Mouse (Mus musculus) hindbrain, embryonic 10.5 days (tissue): ENCODE measurements around the gene Unc79. TPM values are rescaled to one million over a fixed set of nuclear protein-coding genes. Genes with fewer than 3 reads are reported as not detected.

Experiments used
- DNase-seq: peaks from one replicate; pipeline ENCODE4 v3.0.0-alpha.2; 2017; ENCODE audit warnings: low spot score
- H3K27ac ChIP-seq: fragments of 300-500 bp; sonication (generic); 2 replicates; pipeline ENCODE4 v1.5.1; 2016; ENCODE audit warnings: mild to moderate bottlenecking, moderate library complexity
- H3K27me3 ChIP-seq: fragments of 300-500 bp; sonication (generic); 2 replicates; pipeline ENCODE4 v1.6.1; 2016; ENCODE audit warnings: mild to moderate bottlenecking; ENCODE audit not compliant: poor library complexity, insufficient read depth, severe bottlenecking
- H3K36me3 ChIP-seq: fragments of 300-500 bp; sonication (generic); 2 replicates; pipeline ENCODE4 v1.6.1; 2016; ENCODE audit warnings: mild to moderate bottlenecking, moderate library complexity
- H3K4me1 ChIP-seq: fragments of 300-500 bp; sonication (generic); replicated peaks from 2 replicates; pipeline ENCODE4 v1.6.1; 2016; ENCODE audit warnings: mild to moderate bottlenecking
- H3K4me3 ChIP-seq: fragments of 300-500 bp; sonication (generic); 2 replicates; pipeline ENCODE4 v1.5.1; 2016; ENCODE audit warnings: mild to moderate bottlenecking, moderate library complexity
- H3K9me3 ChIP-seq: fragments of 300-500 bp; sonication (generic); 2 replicates; pipeline ENCODE4 v1.6.1; 2016; ENCODE audit warnings: mild to moderate bottlenecking, moderate library complexity
- WGBS: fragments of 180-500 bp; shearing (Covaris S2); methylation state at CpG from one replicate; pipeline ENCODE4 v1.1.7; 2016; 5-methylcytosine and 5-hydroxymethylcytosine counted together
- polyA plus RNA-seq: library from polyadenylated mRNA; unstranded; fragments of >200 nt; fragmentation: Nextera tagmentation; extraction: Ambion mirVana; gene quantifications from 2 replicates; pipeline ENCODE4 v1.2.1, GENCODE M21; 2016

The Unc79 gene
- polyA plus RNA-seq, 1 experiment from 2014 or later, result 1.6 TPM

DNA sequence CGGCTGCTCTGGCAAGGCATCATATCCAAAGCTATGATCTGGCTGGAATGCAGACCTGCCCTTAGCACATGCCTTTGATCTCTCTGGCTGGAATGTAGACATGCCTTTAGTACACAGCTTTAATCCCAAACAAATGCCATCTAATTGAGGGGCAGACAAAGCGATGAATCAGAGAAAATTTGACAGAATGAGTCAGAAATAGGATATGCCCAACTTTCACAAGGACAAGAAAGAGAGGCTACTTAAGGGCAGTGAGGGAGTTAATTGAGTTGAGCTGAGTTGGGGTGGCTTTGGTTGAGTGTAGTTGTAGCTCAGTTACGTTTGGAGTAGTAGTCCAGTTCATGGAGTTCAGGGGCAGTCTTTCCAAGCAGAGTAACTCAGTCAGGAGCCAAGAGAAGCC lies 12.4 kb downstream of the Unc79 start:
- Histone ChIP-seq H3K36me3 (no peaks in the 10 kb centered on the region), H3K9me3 (no peaks in the 10 kb centered on the region), H3K4me3 (no peak overlapping the region), H3K27ac (no peak overlapping the region), H3K4me1 (peaks cover 20% of the 10 kb centered on the region; the same call in 1 of the 2 replicates), H3K27me3 (peaks cover 33% of the 10 kb centered on the region; the same call in 1 of the 2 replicates)
- no peak for DNase-seq
- 77% methylated on average over 3 of the region's 3 CpGs for WGBS

DNA sequence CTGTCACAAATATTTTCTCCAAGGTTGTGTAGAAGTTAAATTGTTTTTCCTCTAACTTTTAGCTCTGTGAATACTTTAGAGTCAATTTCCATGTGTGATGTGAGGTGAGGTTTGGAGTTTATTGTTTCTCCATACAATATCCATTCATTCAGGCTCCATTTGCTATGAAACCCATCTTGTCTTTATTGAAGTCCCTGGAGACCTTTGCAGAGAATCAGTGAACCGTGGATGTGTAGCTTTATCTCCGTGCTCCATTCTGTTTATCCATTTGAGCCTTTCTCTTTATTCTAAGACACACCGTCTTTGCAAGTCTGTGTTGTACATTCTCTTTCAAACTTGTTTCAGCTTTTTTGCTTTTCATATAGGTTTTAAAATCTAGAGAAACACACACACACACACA lies 15.8 kb downstream of the Unc79 start:
- Histone ChIP-seq H3K4me3 (no peak overlapping the region), H3K27ac (no peak overlapping the region), H3K27me3 (peaks cover 41% of the 10 kb centered on the region; the same call in 1 of the 2 replicates), H3K4me1 (peaks cover 28% of the 10 kb centered on the region; the same call in 1 of the 2 replicates), H3K9me3 (no peaks in the 10 kb centered on the region), H3K36me3 (no peaks in the 10 kb centered on the region)
- WGBS, result 23% methylated on average over 3 of the region's 3 CpGs
- DNase-seq, result no peak

DNA sequence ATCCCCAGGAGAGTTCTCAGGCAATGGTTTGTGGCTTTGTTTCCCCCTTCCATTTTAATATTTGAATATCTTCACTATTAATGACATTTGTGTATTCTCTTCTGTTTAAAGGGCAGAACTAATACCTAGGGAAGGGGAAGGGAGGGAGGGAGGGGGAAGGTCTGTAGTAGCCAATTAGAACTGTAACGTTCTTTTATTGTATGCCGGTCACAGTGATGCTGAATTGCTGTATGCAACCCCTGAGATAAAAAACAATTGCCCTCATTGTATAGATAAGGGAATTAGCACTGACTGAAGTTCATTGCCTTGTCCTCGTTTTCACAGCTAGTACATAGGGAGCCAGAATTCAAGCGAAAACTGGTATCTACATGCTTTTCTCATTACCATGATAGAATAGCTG lies 31.9 kb downstream of the Unc79 start:
- H3K27me3 ChIP-seq, result no peaks in the 10 kb centered on the region
- H3K9me3 ChIP-seq, result no peaks in the 10 kb centered on the region
- no peak overlapping the region for H3K4me3 ChIP-seq
- no peak for DNase-seq
- WGBS, result 64% methylated on average over 4 of the region's 4 CpGs
- no peaks in the 10 kb centered on the region for H3K36me3 ChIP-seq
- H3K27ac ChIP-seq, result no peak overlapping the region
- H3K4me1 ChIP-seq, result no peaks in the 10 kb centered on the region

DNA sequence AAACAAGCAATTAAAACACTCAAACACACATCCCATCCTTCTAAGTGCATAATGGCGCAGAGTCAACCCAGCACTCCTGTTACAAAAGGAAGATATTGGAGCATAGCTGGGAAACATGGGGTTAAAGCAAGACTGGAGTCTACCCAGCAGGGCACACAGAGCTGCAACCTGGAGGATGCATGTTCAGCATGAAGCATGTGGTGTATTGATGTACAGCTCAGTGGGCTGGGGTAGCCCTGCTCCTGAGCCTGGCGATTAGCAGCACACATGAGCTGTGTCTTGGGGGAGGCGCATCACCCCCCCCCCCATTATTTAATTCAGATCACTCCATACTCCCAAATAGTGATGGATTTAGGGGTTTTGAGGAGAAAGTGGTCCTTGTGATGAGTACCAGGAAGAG lies 32.9 kb downstream of the Unc79 start:
- 90% methylated on average over 3 of the region's 3 CpGs for WGBS

DNA sequence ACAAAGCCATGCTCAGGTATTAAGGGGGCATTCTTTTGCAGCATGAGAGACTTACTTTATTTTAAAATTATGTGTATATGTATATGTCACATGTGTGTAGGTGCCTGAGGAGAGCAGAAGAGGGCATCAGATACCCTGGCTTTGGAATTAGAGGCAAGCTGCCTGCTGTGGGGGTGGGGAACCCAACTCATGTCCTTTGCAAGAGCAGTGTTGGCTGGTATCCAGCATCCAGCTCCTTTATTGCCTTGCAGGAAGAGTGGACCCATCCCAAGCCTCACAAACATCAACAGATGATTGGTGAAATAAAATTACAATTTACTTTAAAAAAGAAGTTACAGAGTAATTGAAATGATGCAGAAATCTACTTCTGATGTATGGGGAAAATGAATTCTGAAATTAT lies 36.7 kb downstream of the Unc79 start:
- Histone ChIP-seq H3K36me3 (no peaks in the 10 kb centered on the region), H3K27ac (no peak overlapping the region), H3K27me3 (no peaks in the 10 kb centered on the region), H3K4me1 (no peaks in the 10 kb centered on the region), H3K4me3 (no peak overlapping the region), H3K9me3 (no peaks in the 10 kb centered on the region)
- DNase-seq, result no peak

More for the DNA sequence above, 32.9 kb downstream of the Unc79 start:
- H3K4me3 ChIP-seq, result no peak overlapping the region
- no peaks in the 10 kb centered on the region for H3K4me1 ChIP-seq
- no peaks in the 10 kb centered on the region for H3K36me3 ChIP-seq
- no peak overlapping the region for H3K27ac ChIP-seq
- no peaks in the 10 kb centered on the region for H3K9me3 ChIP-seq
- DNase-seq, result no peak
- no peaks in the 10 kb centered on the region for H3K27me3 ChIP-seq

DNA sequence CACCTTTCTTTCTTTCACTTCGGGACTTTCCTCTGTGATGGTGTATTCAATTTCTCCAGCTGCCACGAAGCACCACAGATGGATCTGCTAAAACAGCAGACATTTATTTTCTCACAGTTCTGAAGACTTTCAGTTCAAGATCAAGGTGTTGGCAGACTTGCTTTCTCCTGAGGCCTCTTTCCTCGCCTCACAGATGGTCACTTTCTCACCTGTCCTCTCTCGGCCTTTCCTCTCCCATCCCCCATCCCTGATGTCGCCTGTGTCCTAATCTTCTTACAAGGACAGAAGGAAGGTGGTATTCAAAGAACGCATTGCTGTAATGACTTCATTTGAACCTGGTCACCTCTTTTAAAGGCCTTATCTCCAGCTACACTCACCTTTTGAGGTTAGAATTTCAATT lies 39.1 kb downstream of the Unc79 start:
- Histone ChIP-seq H3K36me3 (no peaks in the 10 kb centered on the region), H3K9me3 (no peaks in the 10 kb centered on the region), H3K27ac (no peak overlapping the region), H3K27me3 (no peaks in the 10 kb centered on the region), H3K4me1 (no peaks in the 10 kb centered on the region), H3K4me3 (no peak overlapping the region)
- 76% methylated on average over 6 of the region's 6 CpGs for WGBS
- DNase-seq, result no peak

DNA sequence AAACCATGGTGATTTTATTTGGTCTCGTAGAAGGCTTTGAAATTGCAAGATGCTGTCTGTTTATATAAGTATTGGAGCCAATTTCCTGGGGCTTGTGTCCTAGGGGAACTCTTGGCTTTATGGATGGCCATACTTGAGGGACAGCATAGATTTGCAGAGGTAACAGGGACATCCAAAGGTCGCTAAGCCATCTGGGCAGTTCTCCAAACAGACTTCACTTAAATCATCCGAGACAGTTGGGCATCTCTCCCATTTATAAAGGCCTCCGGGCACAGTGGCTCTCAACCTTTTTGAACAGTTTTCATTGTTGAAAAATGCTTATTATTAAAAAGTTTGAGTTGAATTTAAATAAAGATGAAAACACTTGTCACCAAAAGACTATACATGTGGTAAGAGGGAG lies 59.8 kb downstream of the Unc79 start:
- H3K4me3 ChIP-seq, result no peak overlapping the region
- H3K27me3 ChIP-seq, result no peaks in the 10 kb centered on the region
- WGBS, result 71% methylated on average over 4 of the region's 4 CpGs
- DNase-seq, result no peak
- no peaks in the 10 kb centered on the region for H3K4me1 ChIP-seq
- no peak overlapping the region for H3K27ac ChIP-seq
- H3K36me3 ChIP-seq, result no peaks in the 10 kb centered on the region
- no peaks in the 10 kb centered on the region for H3K9me3 ChIP-seq

DNA sequence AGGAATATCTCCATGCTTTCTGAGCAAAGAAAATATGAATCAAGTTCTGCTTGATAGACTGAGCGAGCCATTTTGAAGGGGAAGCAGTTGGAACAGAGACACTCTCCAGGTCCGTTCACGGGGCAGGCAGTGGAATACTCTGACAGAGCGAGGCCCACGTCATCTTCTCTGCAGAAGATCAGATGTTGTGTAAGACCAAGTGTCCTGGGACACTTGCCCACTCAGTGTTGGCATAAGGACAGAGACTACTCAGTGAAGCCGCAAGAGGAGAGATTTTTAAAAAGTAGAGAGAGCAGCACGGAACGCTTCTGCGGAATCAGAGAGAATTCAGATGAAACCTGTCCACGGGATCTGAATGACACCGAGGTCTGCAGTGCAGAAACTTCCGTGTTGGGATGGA lies 69.5 kb downstream of the Unc79 start:
- H3K27me3 ChIP-seq, result no peaks in the 10 kb centered on the region
- H3K4me3 ChIP-seq, result no peak overlapping the region
- H3K36me3 ChIP-seq, result no peaks in the 10 kb centered on the region
- H3K27ac ChIP-seq, result no peak overlapping the region
- no peaks in the 10 kb centered on the region for H3K9me3 ChIP-seq
- no peaks in the 10 kb centered on the region for H3K4me1 ChIP-seq
- 92% methylated on average over 12 of the region's 12 CpGs for WGBS
- no peak for DNase-seq

DNA sequence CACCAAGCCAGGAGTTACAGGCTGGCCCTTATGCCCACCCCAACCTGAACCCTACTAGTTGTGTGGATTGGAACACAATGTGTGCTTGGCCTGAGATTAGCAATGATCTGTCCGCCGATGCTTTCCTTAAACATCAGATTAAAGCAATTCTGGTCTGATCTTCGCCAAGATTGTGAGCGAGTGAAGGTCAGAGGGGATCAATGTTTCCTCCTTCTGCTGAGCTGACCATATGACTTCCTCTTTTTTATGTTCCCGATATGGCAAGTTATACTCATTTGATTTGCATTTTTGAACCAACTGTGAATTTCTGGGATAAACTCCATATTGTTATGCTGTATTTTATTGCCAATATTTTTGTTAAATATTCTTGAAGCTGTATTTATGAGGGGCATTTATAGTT lies 88.0 kb downstream of the Unc79 start:
- Histone ChIP-seq H3K27me3 (no peaks in the 10 kb centered on the region), H3K4me1 (0 out of 2 replicates have a peak, but pooled peaks cover 3% of the 10 kb centered on the region), H3K4me3 (no peak overlapping the region), H3K36me3 (no peaks in the 10 kb centered on the region), H3K27ac (no peak overlapping the region), H3K9me3 (no peaks in the 10 kb centered on the region)
- 90% methylated on average over 5 of the region's 5 CpGs for WGBS
- DNase-seq, result no peak

DNA sequence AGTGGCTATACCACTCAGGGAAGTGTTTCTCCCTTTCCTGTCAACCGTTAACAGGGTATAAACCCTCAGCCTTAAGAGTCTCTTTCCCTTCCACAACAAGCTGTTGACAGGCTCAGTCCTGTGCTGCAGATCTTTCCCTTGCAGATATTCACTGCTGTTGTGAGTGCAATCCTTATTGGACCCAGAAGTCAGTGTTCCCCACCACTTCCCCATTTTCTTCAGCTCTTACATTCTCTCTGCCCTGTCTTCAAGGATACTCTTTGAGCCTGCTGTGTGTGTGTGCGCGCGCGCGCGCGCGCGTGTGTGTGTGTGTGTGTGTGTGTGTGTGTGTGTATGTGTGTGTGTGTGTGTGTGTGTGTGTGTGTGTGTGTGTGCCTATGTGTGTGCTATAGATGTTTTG lies 90.7 kb downstream of the Unc79 start:
- H3K4me1 ChIP-seq, result 0 out of 2 replicates have a peak, but pooled peaks cover 9% of the 10 kb centered on the region
- WGBS, result 86% methylated on average over 10 of the region's 10 CpGs
- H3K4me3 ChIP-seq, result no peak overlapping the region
- H3K36me3 ChIP-seq, result peaks cover 3% of the 10 kb centered on the region; the same call in 1 of the 2 replicates
- H3K27ac ChIP-seq, result no peak overlapping the region
- DNase-seq, result no peak
- H3K27me3 ChIP-seq, result no peaks in the 10 kb centered on the region
- H3K9me3 ChIP-seq, result peaks cover 4% of the 10 kb centered on the region; the same call in 1 of the 2 replicates

DNA sequence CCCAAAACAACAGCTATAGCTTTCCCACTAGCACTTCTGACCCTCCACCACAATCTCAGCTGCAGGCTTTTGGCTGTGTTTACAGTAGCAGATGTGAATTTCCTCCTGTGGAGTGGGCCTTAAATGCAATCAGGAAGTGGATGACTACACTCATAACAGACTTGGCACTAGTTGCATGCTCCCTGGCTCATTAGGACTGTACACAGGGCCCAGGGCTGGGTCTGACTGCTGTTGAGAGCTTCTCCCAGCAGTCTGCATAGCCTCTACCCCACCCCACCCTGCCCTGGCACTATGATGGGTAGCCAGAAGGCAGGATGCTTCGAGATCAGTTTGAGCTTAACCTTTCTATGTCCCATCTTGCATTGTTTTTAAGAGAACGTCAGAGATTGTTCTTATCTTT lies 91.5 kb downstream of the Unc79 start:
- WGBS, result 86% methylated on average over 2 of the region's 2 CpGs
- Histone ChIP-seq H3K36me3 (peaks cover 3% of the 10 kb centered on the region; the same call in 1 of the 2 replicates), H3K27ac (no peak overlapping the region), H3K4me1 (0 out of 2 replicates have a peak, but pooled peaks cover 9% of the 10 kb centered on the region), H3K9me3 (peaks cover 4% of the 10 kb centered on the region; the same call in 1 of the 2 replicates), H3K4me3 (no peak overlapping the region), H3K27me3 (no peaks in the 10 kb centered on the region)
- DNase-seq, result no peak

DNA sequence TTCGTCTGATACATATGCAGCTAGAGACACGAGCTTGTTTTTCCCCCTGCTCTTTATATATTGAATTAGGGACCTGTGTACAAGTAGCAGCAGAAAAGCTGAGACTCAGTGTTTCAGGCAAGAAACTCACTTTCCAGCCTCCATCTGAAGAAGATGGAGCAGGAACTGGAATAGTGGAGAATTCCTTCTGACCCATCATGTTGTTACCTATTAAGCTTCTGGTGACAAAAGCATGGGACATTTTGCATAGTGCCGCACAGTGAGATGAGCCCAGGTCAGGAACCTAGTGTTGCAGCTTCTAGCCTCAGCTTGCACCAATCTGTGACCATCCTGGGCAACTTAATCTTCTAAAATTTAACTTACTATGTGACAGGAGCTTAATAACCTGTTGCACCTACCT lies 92.7 kb downstream of the Unc79 start:
- 85% methylated on average over 3 of the region's 3 CpGs for WGBS
- Histone ChIP-seq H3K4me1 (0 out of 2 replicates have a peak, but pooled peaks cover 9% of the 10 kb centered on the region), H3K36me3 (peaks cover 3% of the 10 kb centered on the region; the same call in 1 of the 2 replicates), H3K27me3 (no peaks in the 10 kb centered on the region), H3K9me3 (peaks cover 4% of the 10 kb centered on the region; the same call in 1 of the 2 replicates), H3K27ac (no peak overlapping the region), H3K4me3 (no peak overlapping the region)
- no peak for DNase-seq

DNA sequence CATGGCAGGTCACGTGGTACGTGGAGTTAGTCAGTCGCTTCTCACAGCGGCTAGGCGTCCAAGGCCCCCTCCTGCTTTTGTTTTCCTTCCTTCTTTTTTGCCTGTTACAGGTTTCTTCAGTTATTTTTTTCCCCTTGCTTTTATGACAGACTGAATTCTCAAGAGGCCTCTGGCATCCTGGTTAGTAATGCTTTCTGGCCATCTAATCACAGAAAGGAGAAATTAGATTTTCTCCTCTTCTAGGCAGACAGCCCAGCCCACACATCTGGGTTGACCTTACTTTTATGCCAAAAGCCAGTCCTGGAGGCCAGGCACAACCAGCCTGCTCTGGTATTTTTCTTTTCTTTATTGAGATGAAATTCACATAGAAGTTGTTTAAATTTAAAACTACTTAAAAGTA lies 94.1 kb downstream of the Unc79 start:
- H3K4me3 ChIP-seq, result no peak overlapping the region
- peaks cover 4% of the 10 kb centered on the region; the same call in 1 of the 2 replicates for H3K9me3 ChIP-seq
- DNase-seq, result no peak
- peaks cover 3% of the 10 kb centered on the region; the same call in 1 of the 2 replicates for H3K36me3 ChIP-seq
- H3K27ac ChIP-seq, result no peak overlapping the region
- H3K27me3 ChIP-seq, result no peaks in the 10 kb centered on the region
- H3K4me1 ChIP-seq, result 0 out of 2 replicates have a peak, but pooled peaks cover 9% of the 10 kb centered on the region
- WGBS, result 84% methylated on average over 5 of the region's 5 CpGs

DNA sequence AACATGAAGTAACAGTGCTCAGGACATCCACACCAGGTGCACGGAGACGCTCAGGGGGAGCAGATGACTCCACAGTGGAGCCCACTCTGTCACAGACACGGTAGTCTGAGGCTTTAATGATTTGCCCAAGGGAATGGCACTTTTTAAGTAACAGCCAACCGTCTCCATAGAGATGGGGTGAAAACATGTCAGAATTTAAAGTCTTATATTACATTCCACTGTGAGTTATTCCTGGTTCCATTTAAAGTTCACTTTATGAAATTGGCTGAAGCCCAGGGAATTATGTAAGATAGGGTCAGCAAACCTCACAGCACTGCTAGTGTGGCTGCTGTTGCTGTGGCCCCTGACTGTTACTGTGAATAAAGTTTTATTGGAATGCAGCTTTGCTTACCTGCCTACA lies 95.8 kb downstream of the Unc79 start:
- H3K27me3 ChIP-seq, result no peaks in the 10 kb centered on the region
- H3K4me1 ChIP-seq, result 0 out of 2 replicates have a peak, but pooled peaks cover 9% of the 10 kb centered on the region
- peaks cover 3% of the 10 kb centered on the region; the same call in 1 of the 2 replicates for H3K36me3 ChIP-seq
- DNase-seq, result no peak
- no peak overlapping the region for H3K4me3 ChIP-seq
- 79% methylated on average over 4 of the region's 4 CpGs for WGBS
- peaks cover 4% of the 10 kb centered on the region; the same call in 1 of the 2 replicates for H3K9me3 ChIP-seq
- no peak overlapping the region for H3K27ac ChIP-seq
